Mouse (Mus musculus): ENCODE results near the gene Kank4. TPM values are rescaled to one million over a fixed set of nuclear protein-coding genes. Genes with fewer than 3 reads are reported as not detected.

Gene Kank4
- not detected for total RNA-seq (2023)

GRCm38 (mm10) chr4:98817184-98817911, at the start of gene Kank4:
Gene Kank4, minus strand, starts transcription at chr4:98817537.

GRCm38 (mm10) chr4:98823740-98824139, 6.4 kb upstream of the Kank4 start, which contains the start of gene I0C0044D17Rik:
Gene I0C0044D17Rik, minus strand, starts transcription at chr4:98823840.

GRCm38 (mm10) chr4:98726590-98727237, 90.6 kb downstream of the Kank4 start, which contains the start of gene L1td1:
Gene L1td1, plus strand, starts transcription at chr4:98726734.

Other genes with a start within 250 kb of the Kank4 start
- not detected for gene L1td1, start 90.8 kb downstream of the Kank4 start, total RNA-seq (2023)
- gene I0C0044D17Rik, start 6.3 kb upstream of the Kank4 start, total RNA-seq (2023) = not detected
- 10 to 100 TPM; 50.2 to 52.3 TPM for gene Usp1, start 106.3 kb upstream of the Kank4 start, total RNA-seq (2023)
- not detected for gene Angptl3, start 213.4 kb upstream of the Kank4 start, total RNA-seq (2023)